Mouse (Mus musculus) kidney, embryonic 16.5 days (tissue): ENCODE measurements at regions not wholly inside any gene's neighbourhood (a gene's known extent, or its start where the extent isn't known, plus 50 kb on each side); places are given as distances from the start of the nearest gene placed in this dataset.

ENCODE experiments used
- ATAC-seq: fragments of 200-750 bp; cut with Nextera tagmentation; 2 replicates; pipeline ENCODE4 v1.8.0; 2017; ENCODE audit warnings: moderate TSS enrichment; ENCODE audit not compliant: low FRiP score, low TSS enrichment
- H3K27ac ChIP-seq: fragments of 300-500 bp; sonication (generic); 2 replicates; pipeline ENCODE4 v1.5.1; 2014; ENCODE audit warnings: low read length
- H3K27me3 ChIP-seq: fragments of 300-500 bp; sonication (generic); 2 replicates; pipeline ENCODE4 v1.6.1; 2014; ENCODE audit warnings: low read length, control low read depth, mixed read lengths; ENCODE audit not compliant: insufficient read depth
- H3K36me3 ChIP-seq: fragments of 300-500 bp; sonication (generic); 2 replicates; pipeline ENCODE4 v1.6.1; 2014; ENCODE audit warnings: low read length, control low read depth, mixed read lengths; ENCODE audit not compliant: insufficient read depth
- H3K4me1 ChIP-seq: fragments of 300-500 bp; sonication (generic); 2 replicates; pipeline ENCODE4 v1.6.1; 2014; ENCODE audit warnings: low read length, control low read depth, mixed read lengths; ENCODE audit not compliant: insufficient read depth
- H3K4me2 ChIP-seq: fragments of 300-500 bp; sonication (generic); replicated peaks from 2 replicates; pipeline ENCODE4 v1.6.1; 2014; ENCODE audit warnings: low read depth, low read length
- H3K4me3 ChIP-seq: fragments of 300-500 bp; sonication (generic); 2 replicates; pipeline ENCODE4 v1.5.1; 2014; ENCODE audit warnings: mild to moderate bottlenecking, low read length
- H3K9ac ChIP-seq: fragments of 300-500 bp; sonication (generic); replicated peaks from 2 replicates; pipeline ENCODE4 v1.6.1; 2014; ENCODE audit warnings: low read length
- H3K9me3 ChIP-seq: fragments of 300-500 bp; sonication (generic); 2 replicates; pipeline ENCODE4 v1.6.1; 2016; ENCODE audit warnings: low read length, control low read depth
- WGBS: fragments of 180-500 bp; shearing (Covaris S2); extraction: QIAGEN DNeasy Blood & Tissue Kit; methylation state at CpG from one replicate; pipeline ENCODE4 v1.1.7; 2014; 5-methylcytosine and 5-hydroxymethylcytosine counted together

DNA sequence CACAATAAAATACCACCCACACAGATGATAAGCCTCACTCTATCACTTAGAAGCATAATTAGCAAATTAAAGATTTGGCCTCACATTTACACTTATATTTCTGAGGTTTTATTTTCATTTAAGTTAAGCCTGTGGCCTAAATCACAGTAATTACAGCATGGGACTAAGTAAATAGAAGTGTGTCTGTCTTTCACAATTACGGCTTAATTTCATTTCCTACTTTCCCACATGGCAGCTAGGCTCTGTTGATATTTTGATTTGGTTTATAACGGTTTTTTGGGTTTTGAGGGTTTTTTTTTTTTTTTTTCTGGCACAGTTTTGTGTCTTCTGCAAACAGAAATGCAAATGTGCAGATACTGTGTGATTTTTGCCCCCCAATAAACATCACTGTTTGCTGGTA, 222.1 kb upstream of the Tbl1xr1 start:
- 74% methylated on average over 2 of the region's 2 CpGs for WGBS
- Histone ChIP-seq H3K4me3 (no peak overlapping the region), H3K27me3 (no peaks in the 10 kb centered on the region), H3K4me1 (no peaks in the 10 kb centered on the region), H3K27ac (no peak overlapping the region), H3K4me2 (no peak overlapping the region), H3K9ac (no peak overlapping the region), H3K36me3 (no peaks in the 10 kb centered on the region), H3K9me3 (0 out of 2 replicates have a peak, but pooled peaks cover 2% of the 10 kb centered on the region)
- no peak for ATAC-seq

DNA sequence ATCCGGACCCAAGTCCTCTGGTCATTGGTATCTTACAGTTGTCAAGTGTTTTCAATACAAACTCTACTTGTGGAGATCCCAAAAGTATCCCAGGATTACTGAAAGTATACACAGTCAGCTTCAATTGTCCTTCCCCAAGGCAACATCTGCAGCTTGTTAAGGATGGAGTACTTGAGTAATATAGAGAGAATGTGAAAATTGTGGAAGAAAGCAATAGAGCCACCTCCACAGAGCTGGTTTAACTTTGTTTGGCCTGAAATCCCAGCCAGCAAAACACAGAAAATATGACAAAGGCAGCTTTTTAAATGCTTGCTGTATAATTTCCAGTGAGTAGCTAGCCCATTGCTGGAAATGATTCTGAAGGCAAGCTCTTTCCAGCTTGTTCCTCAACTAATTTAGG, 217.0 kb upstream of the Tbl1xr1 start:
- 97% methylated on average over 1 of the region's 1 CpGs for WGBS
- H3K9me3 ChIP-seq = 0 out of 2 replicates have a peak, but pooled peaks cover 2% of the 10 kb centered on the region
- H3K27ac ChIP-seq = no peak overlapping the region
- no peak overlapping the region for H3K9ac ChIP-seq
- H3K4me2 ChIP-seq = no peak overlapping the region
- no peak for ATAC-seq
- H3K27me3 ChIP-seq = no peaks in the 10 kb centered on the region
- H3K36me3 ChIP-seq = no peaks in the 10 kb centered on the region
- H3K4me3 ChIP-seq = no peak overlapping the region
- no peaks in the 10 kb centered on the region for H3K4me1 ChIP-seq

DNA sequence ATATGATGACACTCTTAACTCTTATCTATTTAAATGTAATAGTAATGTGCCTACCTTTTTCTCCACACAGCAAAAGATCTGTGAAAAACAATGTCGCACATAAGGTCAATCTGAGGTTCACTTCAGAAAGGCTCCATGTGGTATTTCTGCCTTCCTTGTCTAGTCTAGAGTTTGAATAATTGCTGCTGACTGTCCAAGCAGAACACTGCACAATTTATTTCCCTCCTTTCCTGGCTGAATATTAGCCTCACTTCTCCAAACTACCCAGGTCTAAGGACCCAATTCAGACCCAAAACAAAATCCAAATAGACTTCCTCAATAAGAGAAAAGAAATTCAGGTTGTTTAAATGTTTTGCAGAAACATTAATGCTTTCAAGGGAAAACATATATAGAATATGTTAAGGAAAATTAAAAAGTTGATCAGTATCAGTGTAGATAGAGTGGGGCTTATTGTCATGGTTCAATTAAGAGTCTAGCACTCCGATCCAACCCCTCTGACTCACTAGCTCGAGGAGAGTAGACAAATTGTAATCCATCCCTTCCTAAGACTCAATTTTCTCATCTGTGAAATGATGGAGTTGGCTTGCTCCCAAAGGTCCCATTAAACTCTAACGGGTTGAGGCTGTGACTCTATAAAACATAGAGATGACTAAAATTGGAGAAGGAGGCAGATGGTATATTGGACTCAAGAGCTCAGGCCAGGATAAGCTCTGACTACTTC, 215.4 kb upstream of the Tbl1xr1 start:
- H3K4me2 ChIP-seq = no peak overlapping the region
- H3K27ac ChIP-seq = no peak overlapping the region
- no peak overlapping the region for H3K9ac ChIP-seq
- H3K27me3 ChIP-seq = no peaks in the 10 kb centered on the region
- 26% methylated on average over 4 of the region's 4 CpGs for WGBS
- no peak overlapping the region for H3K4me3 ChIP-seq
- H3K9me3 ChIP-seq = 0 out of 2 replicates have a peak, but pooled peaks cover 5% of the 10 kb centered on the region
- ATAC-seq = peak; percentile 54; the same call in 1 of the 2 replicates
- H3K36me3 ChIP-seq = no peaks in the 10 kb centered on the region
- H3K4me1 ChIP-seq = no peaks in the 10 kb centered on the region

DNA sequence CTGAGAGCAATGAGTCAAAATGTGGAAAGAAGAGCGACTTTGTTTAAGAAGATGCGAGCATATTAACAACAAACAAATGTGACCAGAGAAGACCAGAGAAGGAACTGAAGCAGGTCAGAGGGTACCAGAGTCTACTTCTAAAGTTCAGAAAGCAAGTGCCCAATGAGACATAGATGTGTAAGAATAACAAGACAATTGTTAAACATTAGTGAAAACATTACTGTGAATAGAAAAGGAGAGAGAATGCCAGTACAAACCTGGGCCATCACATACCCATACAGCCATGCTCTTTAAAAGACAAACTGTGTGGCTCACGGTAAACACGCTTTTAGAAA, 214.8 kb upstream of the Tbl1xr1 start:
- Histone ChIP-seq H3K4me2 (no peak overlapping the region), H3K9me3 (0 out of 2 replicates have a peak, but pooled peaks cover 5% of the 10 kb centered on the region), H3K27me3 (no peaks in the 10 kb centered on the region), H3K36me3 (no peaks in the 10 kb centered on the region), H3K9ac (no peak overlapping the region), H3K4me1 (no peaks in the 10 kb centered on the region), H3K27ac (no peak overlapping the region), H3K4me3 (no peak overlapping the region)
- no peak for ATAC-seq
- 88% methylated on average over 4 of the region's 4 CpGs for WGBS

DNA sequence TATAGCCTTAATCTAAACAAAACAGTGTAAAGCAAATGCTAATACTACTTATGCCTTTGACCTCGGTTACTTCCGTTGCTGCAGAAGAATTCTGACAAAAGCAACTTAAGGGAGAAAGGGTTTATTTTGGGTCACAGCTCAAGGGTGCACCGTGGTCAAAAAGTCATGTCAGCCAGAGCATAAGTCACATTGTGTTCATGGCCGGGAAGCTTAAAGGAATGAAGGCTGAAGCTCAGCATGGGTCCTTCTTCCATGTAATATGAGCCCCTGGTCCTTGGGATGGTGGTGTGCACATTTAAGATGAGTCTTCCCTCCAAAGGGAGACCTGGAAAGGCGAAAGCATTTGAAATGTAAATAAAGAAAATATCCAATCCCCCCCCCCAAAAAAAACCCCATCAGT, 212.1 kb upstream of the Tbl1xr1 start:
- 24% methylated on average over 5 of the region's 5 CpGs for WGBS
- Histone ChIP-seq H3K9me3 (0 out of 2 replicates have a peak, but pooled peaks cover 5% of the 10 kb centered on the region), H3K4me2 (no peak overlapping the region), H3K4me3 (no peak overlapping the region), H3K27me3 (no peaks in the 10 kb centered on the region), H3K9ac (no peak overlapping the region), H3K4me1 (no peaks in the 10 kb centered on the region), H3K27ac (no peak overlapping the region), H3K36me3 (no peaks in the 10 kb centered on the region)
- no peak for ATAC-seq

DNA sequence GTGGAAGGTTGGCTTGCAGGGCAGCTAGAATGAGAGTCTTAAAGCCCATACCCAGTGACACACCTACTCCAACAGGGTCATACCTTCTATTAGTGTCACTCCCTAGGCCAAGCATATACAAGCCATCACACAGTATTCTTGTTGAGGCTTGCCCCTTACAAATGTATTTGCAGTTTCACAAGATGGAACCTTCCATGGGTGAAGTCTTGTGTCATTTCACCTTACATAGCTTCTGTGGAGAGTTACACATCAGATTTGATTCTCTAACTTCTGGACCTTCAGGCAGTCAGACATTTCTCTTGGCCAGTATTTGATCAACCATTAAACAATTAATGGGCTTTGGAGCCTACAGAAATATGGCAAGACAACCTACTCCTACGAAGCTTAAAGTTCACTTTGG, 210.6 kb upstream of the Tbl1xr1 start:
- Histone ChIP-seq H3K9ac (no peak overlapping the region), H3K36me3 (no peaks in the 10 kb centered on the region), H3K27ac (no peak overlapping the region), H3K4me2 (no peak overlapping the region), H3K27me3 (no peaks in the 10 kb centered on the region), H3K4me1 (no peaks in the 10 kb centered on the region), H3K4me3 (no peak overlapping the region), H3K9me3 (0 out of 2 replicates have a peak, but pooled peaks cover 5% of the 10 kb centered on the region)
- WGBS = 77% methylated on average over 1 of the region's 1 CpGs
- ATAC-seq = no peak

DNA sequence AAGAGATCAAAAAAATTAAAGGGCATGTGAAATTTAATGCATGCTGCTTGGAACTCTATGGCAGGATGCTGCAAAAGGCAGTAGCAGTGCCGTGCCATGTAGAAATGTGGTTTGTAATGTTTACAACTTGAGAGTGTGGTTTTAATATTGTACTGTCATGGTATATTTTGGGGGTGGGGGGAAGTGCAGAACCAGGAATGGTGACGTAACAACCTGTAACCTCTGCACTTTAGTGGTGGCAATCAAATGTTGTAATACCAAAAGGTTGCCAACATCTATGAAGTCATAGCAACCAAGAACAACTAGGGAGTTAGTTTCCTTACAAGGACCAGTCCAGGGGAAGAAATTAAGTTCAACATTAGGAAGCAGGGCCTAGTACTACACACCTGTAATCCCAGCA, 198.1 kb upstream of the Tbl1xr1 start:
- Histone ChIP-seq H3K4me3 (no peak overlapping the region), H3K9me3 (no peaks in the 10 kb centered on the region), H3K27me3 (no peaks in the 10 kb centered on the region), H3K4me1 (no peaks in the 10 kb centered on the region), H3K36me3 (no peaks in the 10 kb centered on the region), H3K27ac (no peak overlapping the region), H3K9ac (no peak overlapping the region), H3K4me2 (no peak overlapping the region)
- 79% methylated on average over 2 of the region's 2 CpGs for WGBS
- ATAC-seq = no peak

DNA sequence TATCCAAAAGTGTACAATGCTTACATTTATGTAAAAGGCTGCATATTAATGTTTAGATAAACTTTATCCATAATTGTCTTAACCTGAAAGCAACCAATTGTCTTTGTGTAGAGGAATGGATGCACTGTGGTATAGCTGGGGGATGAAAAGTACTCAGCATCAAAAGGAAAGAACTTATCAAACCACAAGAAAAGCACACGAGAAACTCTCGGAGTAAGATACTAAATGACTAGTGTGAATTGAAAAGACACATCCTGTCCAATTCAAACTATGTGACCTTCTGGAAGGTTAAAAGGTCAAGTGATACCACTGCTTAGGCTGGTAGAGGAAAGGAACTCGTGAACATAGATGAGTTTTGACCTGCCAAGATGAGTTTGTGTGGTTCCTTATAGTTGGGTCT, 192.2 kb upstream of the Tbl1xr1 start:
- no peaks in the 10 kb centered on the region for H3K9me3 ChIP-seq
- H3K4me2 ChIP-seq = no peak overlapping the region
- no peak overlapping the region for H3K4me3 ChIP-seq
- H3K9ac ChIP-seq = no peak overlapping the region
- no peak for ATAC-seq
- no peaks in the 10 kb centered on the region for H3K36me3 ChIP-seq
- no peak overlapping the region for H3K27ac ChIP-seq
- no peaks in the 10 kb centered on the region for H3K27me3 ChIP-seq
- no peaks in the 10 kb centered on the region for H3K4me1 ChIP-seq
- 80% methylated on average over 3 of the region's 3 CpGs for WGBS

DNA sequence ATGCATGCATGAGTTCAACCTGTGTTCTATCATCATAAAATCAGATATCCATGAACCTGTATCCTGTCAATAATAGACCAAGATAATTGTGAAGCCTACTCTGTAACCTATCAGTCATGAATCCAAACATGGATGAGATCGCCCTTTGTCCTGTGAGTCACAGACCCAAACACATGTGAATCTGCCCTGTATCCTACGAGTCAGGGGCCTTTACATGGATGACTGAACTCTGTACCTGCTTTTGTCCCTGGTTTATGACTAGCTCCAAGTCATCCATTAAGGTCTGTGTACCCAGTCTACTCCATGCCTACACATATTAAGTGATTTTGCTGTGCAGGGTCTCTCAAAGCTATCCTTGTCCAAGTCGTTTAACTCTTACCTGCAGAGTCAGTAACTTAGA, 187.7 kb upstream of the Tbl1xr1 start:
- H3K9ac ChIP-seq = no peak overlapping the region
- H3K27ac ChIP-seq = no peak overlapping the region
- peaks cover 3% of the 10 kb centered on the region for H3K4me1 ChIP-seq
- 75% methylated on average over 3 of the region's 3 CpGs for WGBS
- H3K4me2 ChIP-seq = no peak overlapping the region
- no peaks in the 10 kb centered on the region for H3K27me3 ChIP-seq
- no peaks in the 10 kb centered on the region for H3K36me3 ChIP-seq
- H3K9me3 ChIP-seq = no peaks in the 10 kb centered on the region
- no peak for ATAC-seq
- no peak overlapping the region for H3K4me3 ChIP-seq

DNA sequence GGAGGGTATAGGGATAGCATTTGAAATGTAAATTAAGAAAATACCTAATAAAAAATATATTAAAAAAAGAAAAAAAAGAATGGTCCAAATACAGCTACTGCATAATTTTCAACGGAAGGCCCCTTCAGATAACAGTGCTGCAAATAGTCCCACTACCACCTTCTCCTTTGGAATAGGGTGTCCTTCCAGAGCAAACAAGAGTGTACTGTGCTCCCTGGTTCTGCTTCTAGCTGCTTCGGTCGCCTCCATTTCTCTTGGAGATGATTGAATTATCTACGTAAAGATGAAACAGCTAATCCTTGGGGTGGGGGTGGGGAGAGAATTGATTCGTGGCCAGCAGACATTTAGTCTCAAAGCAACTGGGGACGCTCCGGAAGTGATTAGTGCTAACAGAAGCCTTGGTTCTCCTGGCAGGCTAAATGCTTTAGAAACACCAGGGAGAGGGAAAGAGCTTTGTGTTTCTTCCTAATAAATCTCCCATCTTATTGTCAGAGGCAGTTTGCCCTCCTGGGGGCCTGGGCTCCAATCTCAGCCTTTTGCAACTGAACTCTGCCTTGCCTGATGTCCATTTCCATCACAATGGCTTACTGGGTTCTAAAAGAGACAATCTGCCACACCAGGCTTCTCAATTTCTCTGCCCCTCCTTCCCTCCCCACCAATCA, 184.5 kb upstream of the Tbl1xr1 start:
- H3K4me3 ChIP-seq = no peak overlapping the region
- 27% methylated on average over 7 of the region's 7 CpGs for WGBS
- no peak overlapping the region for H3K9ac ChIP-seq
- H3K4me1 ChIP-seq = peaks cover 10% of the 10 kb centered on the region
- H3K4me2 ChIP-seq = no peak overlapping the region
- ATAC-seq = no peak
- no peaks in the 10 kb centered on the region for H3K9me3 ChIP-seq
- H3K27ac ChIP-seq = no peak overlapping the region
- no peaks in the 10 kb centered on the region for H3K36me3 ChIP-seq
- H3K27me3 ChIP-seq = no peaks in the 10 kb centered on the region
